Mouse (Mus musculus): Measurements from ENCODE around the gene Otud1. TPM values are rescaled to one million over a fixed set of nuclear protein-coding genes. Genes with fewer than 3 reads are reported as not detected.

Gene Otud1
- 10 to 100 TPM in 1 of 2 experiments, 1 to 10 TPM in 1; 9.8 to 10.3 TPM for total RNA-seq (2021)
- long read RNA-seq, experiment 1, transcript Otud1-201 (1 exons, 2,832 nt): major isoform, 10 of 10 reads
- long read RNA-seq, experiment 1, partial matches to known transcripts: 0 of 10 reads
- long read RNA-seq, experiment 1, other reads (novel, unspliced or antisense): 0 of 10 reads
- long read RNA-seq, experiment 2, transcript Otud1-201 (1 exons, 2,832 nt): major isoform, 27 of 27 reads
- long read RNA-seq, experiment 2, partial matches to known transcripts: 0 of 27 reads
- long read RNA-seq, experiment 2, other reads (novel, unspliced or antisense): 0 of 27 reads

GRCm38 (mm10) chr2:19657158-19657874 lies at the start of gene Otud1:
Gene Otud1 (plus strand): TSS chr2:19657752.
- peak; percentile 84 to 95 for DNase-seq (ENCODE audit: low spot score in 2 of 2)

- no peak for DNase-seq (ENCODE audit: low spot score in 2 of 2)
Measured at GRCm38 (mm10) chr2:19607852-19608251, 49.7 kb upstream of the Otud1 start.

DNA sequence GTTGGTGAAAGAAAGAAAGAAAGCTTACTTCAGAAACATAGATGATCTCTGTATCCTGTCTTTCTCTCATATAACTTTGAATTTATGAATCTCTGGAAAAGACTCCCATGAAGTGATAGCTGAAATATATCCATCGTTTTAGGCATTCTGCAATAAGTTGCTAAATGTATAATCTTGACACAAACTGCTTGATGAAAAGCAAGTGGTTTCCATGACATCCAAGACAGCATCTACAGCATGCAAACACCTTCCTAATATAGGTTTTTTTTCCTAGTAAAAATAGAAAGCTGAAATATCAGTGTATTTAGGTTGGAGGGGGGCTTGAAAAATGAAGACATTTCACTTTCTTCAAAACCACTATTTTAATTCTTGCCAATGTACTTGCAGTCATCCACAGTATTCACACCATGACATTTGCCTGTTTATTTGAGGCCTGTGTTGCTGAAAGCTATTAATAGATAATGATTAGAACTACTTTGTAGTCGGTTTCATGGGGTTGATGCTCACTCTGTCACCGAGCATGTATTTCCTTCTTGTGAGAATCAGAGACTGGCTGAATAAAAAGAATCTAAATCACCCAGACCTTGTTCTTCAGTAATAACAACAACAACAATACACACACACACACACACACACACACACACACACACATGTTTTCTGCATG lies 49.0 kb upstream of the Otud1 start:
- DNase-seq (ENCODE audit: low spot score in 2 of 2): no peak

DNA sequence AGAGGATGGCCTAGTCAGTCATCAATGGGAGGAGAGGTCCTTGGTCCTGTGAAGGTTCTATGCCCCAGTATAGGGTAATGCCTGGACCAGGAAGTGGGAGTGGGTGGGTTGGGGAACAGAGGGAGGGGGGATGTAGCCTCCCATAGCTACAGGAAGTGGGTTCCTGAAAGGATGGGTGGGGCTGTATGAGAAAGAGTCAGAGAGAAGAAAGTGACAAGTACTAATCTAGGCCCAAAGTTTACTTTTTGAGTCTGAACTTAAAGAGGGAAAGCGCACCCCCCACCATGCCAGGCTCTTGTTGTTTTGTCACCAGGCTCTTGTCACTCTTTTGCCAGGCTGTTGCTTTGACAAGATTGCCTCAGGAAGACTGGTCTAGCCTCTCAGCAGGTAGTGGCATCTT lies 35.5 kb upstream of the Otud1 start:
- DNase-seq (ENCODE audit: low spot score in 2 of 2): no peak

DNA sequence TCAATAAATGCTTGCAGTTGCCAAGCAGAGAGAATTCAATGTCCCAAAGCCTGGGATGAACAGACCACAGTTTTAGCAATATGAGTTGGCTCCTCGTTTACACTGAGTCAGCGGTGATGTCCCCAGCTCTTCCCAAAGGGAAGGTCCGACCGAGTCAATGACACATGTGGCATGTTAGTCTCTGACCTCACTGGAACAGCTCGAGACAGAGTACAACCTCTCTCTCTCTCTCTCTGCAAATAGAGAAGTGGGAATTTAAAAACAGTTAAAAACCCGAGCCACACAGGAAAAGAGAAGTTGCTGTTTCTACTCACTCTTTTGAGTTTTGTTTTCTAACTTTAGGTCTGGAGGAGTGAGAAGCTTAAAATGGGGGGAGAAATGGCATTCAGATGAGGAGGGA lies 30.5 kb upstream of the Otud1 start:
- DNase-seq (ENCODE audit: low spot score in 2 of 2): no peak

GRCm38 (mm10) chr2:19627920-19628608 lies 29.5 kb upstream of the Otud1 start:
- DNase-seq (ENCODE audit: low spot score in 2 of 2): no peak

- no peak for DNase-seq (ENCODE audit: low spot score in 2 of 2)
Measured at GRCm38 (mm10) chr2:19630544-19630943, 27.0 kb upstream of the Otud1 start.

DNA sequence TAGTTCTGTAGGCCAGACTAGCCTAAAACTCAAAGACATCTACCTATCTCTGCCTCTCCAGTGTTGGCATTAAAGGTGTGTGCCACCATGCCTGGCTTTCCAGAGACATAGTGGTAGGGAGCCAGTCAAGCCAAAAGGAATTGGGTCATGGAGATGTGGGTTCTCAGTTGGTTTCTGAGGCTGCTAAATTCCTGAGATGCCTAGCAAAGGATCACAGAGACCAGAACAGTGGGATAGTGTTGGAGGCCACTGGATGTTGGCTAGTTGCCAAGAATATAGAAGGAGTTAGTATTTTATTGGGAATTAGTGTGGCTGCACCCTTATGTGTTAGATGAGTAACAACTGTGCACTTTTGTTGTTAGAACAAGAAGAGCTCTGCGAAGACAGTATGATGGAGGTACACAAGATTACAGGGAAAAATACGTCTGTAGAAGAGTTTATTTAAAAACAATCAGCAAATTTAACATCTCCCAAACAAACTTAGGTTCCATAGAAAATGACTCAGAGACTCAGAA lies 24.1 kb upstream of the Otud1 start:
- no peak for DNase-seq (ENCODE audit: low spot score in 2 of 2)

- DNase-seq (ENCODE audit: low spot score in 2 of 2): no peak
Measured at GRCm38 (mm10) chr2:19645182-19645581, 12.4 kb upstream of the Otud1 start.

- DNase-seq (ENCODE audit: low spot score in 2 of 2): no peak
Measured at GRCm38 (mm10) chr2:19646144-19646543, 11.4 kb upstream of the Otud1 start.

DNA sequence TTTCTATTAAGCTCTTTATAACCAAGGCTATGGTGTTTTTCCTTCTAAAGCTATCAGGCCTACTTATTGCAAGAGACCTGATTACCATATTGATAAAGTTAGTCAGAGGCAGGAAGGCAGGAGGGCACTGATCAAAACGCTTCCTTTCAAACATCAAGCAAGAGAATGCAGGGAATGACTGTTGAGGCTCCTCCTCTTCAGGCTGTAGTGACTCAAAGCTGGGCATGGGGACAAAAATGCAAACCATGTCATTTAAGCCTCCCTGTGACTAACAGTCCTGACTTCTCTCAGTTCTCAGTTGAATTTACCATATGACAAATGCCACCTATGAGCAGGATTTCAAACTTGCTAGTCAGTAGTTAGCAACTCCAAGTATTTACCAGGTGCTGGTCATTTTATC lies 10.6 kb upstream of the Otud1 start:
- no peak for DNase-seq (ENCODE audit: low spot score in 2 of 2)

GRCm38 (mm10) chr2:19656436-19656835 lies 1.1 kb upstream of the Otud1 start:
- no peak for DNase-seq (ENCODE audit: low spot score in 2 of 2)

- peak in 1 of 2 experiments; percentile 33 for DNase-seq (ENCODE audit: low spot score in 2 of 2)
Measured at GRCm38 (mm10) chr2:19657881-19658589, 483 bp downstream of the Otud1 start.

DNA sequence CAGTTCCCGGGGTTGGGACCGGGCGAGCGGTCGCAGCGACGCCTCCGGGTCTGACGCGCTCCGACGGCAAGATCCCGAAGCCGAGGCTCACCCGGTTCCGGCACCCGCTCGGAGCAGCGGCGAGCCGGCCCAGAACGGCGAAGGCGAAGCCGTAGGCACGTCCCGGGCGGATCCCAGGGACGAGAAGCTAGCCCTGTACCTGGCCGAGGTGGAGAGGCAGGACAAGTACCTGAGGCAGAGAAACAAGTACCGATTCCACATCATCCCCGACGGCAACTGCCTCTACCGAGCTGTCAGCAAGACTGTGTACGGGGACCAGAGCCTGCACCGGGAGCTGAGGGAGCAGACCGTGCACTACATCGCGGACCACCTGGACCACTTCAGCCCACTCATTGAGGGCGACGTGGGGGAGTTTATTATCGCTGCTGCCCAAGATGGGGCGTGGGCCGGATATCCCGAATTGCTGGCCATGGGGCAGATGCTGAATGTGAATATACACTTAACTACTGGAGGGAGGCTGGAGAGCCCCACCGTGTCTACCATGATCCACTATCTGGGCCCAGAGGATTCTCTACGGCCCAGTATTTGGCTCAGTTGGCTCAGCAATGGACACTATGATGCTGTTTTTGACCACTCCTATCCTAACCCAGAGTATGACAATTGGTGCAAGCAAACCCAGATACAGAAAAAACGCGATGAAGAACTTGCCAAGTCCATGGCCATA lies 1.3 kb downstream of the Otud1 start:
- peak in 1 of 2 experiments; percentile 5 for DNase-seq (ENCODE audit: low spot score in 2 of 2)

DNA sequence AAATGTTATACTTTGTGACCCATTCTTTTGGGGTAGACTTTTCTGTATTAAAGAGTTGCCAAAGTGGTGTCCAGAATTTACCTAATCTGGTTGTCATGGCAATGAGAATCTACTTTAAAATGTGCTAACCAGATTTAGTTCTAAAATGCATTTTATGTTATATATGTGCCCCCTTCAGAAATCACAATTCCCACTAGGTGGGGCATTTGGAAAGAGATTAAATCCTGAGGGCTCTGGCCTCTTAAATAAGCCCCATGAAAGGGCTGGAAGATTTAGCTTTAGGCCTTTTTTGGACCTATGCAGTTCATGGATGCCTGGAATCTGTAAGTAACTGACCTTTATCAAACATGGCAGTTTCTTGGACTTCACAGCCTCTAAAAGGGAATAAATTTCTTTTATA lies 3.3 kb downstream of the Otud1 start:
- no peak for DNase-seq (ENCODE audit: low spot score in 2 of 2)

GRCm38 (mm10) chr2:19663146-19663848 lies 5.7 kb downstream of the Otud1 start:
- DNase-seq (ENCODE audit: low spot score in 2 of 2): no peak

GRCm38 (mm10) chr2:19664147-19664546 lies 6.6 kb downstream of the Otud1 start:
- DNase-seq (ENCODE audit: low spot score in 2 of 2): no peak

GRCm38 (mm10) chr2:19664555-19665475 lies 7.3 kb downstream of the Otud1 start:
- DNase-seq (ENCODE audit: low spot score in 2 of 2): no peak

Measured in adrenal gland, postnatal 4 days (tissue).